Mouse (Mus musculus): ENCODE results near the gene Fkbp9. TPM values are rescaled to one million over a fixed set of nuclear protein-coding genes. Genes with fewer than 3 reads are reported as not detected.

Gene Fkbp9
- polyA plus RNA-seq, 1 experiment from 2014 or later: 122 TPM

DNA sequence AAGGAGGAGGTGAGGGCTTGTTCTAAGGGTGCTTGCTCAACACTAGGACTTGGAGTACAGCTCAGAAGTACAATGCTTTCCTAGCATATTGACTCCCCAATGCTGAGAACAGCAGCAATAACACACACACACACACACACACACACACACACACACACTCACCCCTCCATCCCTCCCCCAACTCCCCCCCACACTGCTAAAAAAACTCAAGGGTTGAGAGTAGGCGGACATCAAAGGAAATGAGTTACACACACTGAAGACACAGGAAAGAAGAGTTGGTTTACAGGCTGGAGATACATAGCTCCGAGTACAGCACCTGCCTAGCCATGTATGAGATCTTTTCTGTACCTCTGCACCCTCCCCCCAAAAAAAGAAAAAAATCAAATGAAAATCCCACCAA, 84.4 kb downstream of the Fkbp9 start:
- Histone ChIP-seq H3K4me1 (peaks cover 38% of the 10 kb centered on the region), H3K9me3 (no peaks in the 10 kb centered on the region), H3K4me3 (no peak overlapping the region), H3K27me3 (ENCODE audit: insufficient read depth, poor library complexity, severe bottlenecking) (no peaks in the 10 kb centered on the region), H3K27ac (no peak overlapping the region), H3K36me3 (no peaks in the 10 kb centered on the region)
- DNase-seq (ENCODE audit: low spot score): no peak
- 67% methylated on average over 2 of the region's 2 CpGs for WGBS

GRCm38 (mm10) chr6:56917578-56918368, 85.9 kb downstream of the Fkbp9 start:
- WGBS: 35% methylated on average over 12 of the region's 12 CpGs
- H3K9me3 ChIP-seq: no peaks in the 10 kb centered on the region
- no peaks in the 10 kb centered on the region for H3K27me3 ChIP-seq (ENCODE audit: insufficient read depth, poor library complexity, severe bottlenecking)
- no peaks in the 10 kb centered on the region for H3K36me3 ChIP-seq
- DNase-seq (ENCODE audit: low spot score): no peak
- H3K4me3 ChIP-seq: peak overlapping the region; percentile 33
- H3K27ac ChIP-seq: peak overlapping the region; percentile 82
- peaks cover 40% of the 10 kb centered on the region for H3K4me1 ChIP-seq

GRCm38 (mm10) chr6:56919330-56920044, 87.6 kb downstream of the Fkbp9 start:
- no peak for DNase-seq (ENCODE audit: low spot score)
- Histone ChIP-seq H3K4me1 (peaks cover 40% of the 10 kb centered on the region), H3K9me3 (no peaks in the 10 kb centered on the region), H3K4me3 (peak overlapping the region; percentile 38; the same call in 1 of the 2 replicates), H3K27ac (peak overlapping the region; percentile 62), H3K36me3 (no peaks in the 10 kb centered on the region), H3K27me3 (ENCODE audit: insufficient read depth, poor library complexity, severe bottlenecking) (no peaks in the 10 kb centered on the region)
- 59% methylated on average over 7 of the region's 7 CpGs for WGBS

- Histone ChIP-seq H3K4me3 (peak overlapping the region; percentile 38), H3K27ac (peak overlapping the region; percentile 62), H3K27me3 (ENCODE audit: insufficient read depth, poor library complexity, severe bottlenecking) (no peaks in the 10 kb centered on the region), H3K9me3 (no peaks in the 10 kb centered on the region), H3K36me3 (no peaks in the 10 kb centered on the region), H3K4me1 (peaks cover 40% of the 10 kb centered on the region)
- peak; percentile 89 for DNase-seq (ENCODE audit: low spot score)
- WGBS: 21% methylated on average over 12 of the region's 12 CpGs
These were observed 88.6 kb downstream of the Fkbp9 start for GRCm38 (mm10) chr6:56920222-56921092.

DNA sequence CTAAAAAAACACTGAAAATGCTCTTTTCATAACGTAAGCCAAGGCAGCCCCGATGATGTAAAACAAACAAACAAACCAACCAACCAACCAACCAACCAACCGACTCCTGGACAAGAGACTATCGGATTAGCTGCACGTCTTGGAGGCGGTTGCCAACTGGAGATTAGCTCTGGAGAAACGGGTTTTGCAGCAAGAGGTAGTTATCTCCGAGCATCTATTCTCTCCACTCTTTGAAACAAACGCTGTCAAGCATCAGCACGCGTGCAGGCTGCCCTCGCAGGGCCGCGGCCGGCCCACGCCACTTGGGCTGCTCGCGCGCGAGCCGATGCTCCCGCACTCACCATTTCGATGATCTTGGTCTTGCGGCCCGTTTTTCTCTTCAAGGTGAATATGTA, 91.5 kb downstream of the Fkbp9 start:
- under 1% methylated on average over 25 of the region's 25 CpGs for WGBS
- no peak for DNase-seq (ENCODE audit: low spot score)
- Histone ChIP-seq H3K4me3 (peak overlapping the region; percentile 83), H3K9me3 (no peaks in the 10 kb centered on the region), H3K4me1 (peaks cover 23% of the 10 kb centered on the region), H3K27ac (peak overlapping the region; percentile 94), H3K27me3 (ENCODE audit: insufficient read depth, poor library complexity, severe bottlenecking) (no peaks in the 10 kb centered on the region), H3K36me3 (no peaks in the 10 kb centered on the region)

GRCm38 (mm10) chr6:56923726-56924707, 92.2 kb downstream of the Fkbp9 start, which contains the start of the genes Nt5c3 and Vmn1r4:
Gene Nt5c3 (minus strand): TSS chr6:56923932.
Gene Vmn1r4 (plus strand): TSS chr6:56924015.
- DNase-seq (ENCODE audit: low spot score): peak; percentile 96
- H3K4me3 ChIP-seq: peak within 1 kb of the TSS; percentile 83
- peaks cover 19% of the 10 kb centered on the region for H3K4me1 ChIP-seq
- H3K36me3 ChIP-seq: no peaks in the 10 kb centered on the region
- WGBS: 4% methylated on average over 64 of the region's 64 CpGs
- no peaks in the 10 kb centered on the region for H3K27me3 ChIP-seq (ENCODE audit: insufficient read depth, poor library complexity, severe bottlenecking)
- no peaks in the 10 kb centered on the region for H3K9me3 ChIP-seq
- peak within 1 kb of the TSS; percentile 94 for H3K27ac ChIP-seq

Other genes starting within 250 kb of the Fkbp9 start
- gene Lsm5, start 127.3 kb upstream of the Fkbp9 start, polyA plus RNA-seq (2016; fragmentation: Nextera tagmentation; extraction: Ambion mirVana): 99.3 and 118 TPM in 2 replicates
- gene Avl9, start 117.2 kb upstream of the Fkbp9 start, polyA plus RNA-seq (2016; fragmentation: Nextera tagmentation; extraction: Ambion mirVana): 8.6 and 9.3 TPM in 2 replicates
- gene Kbtbd2, start 34.2 kb upstream of the Fkbp9 start, polyA plus RNA-seq (2016; fragmentation: Nextera tagmentation; extraction: Ambion mirVana): 35.8 and 39.9 TPM in 2 replicates
- 74.1 and 75.4 TPM in 2 replicates for gene Nt5c3, start 91.9 kb downstream of the Fkbp9 start, polyA plus RNA-seq (2016; fragmentation: Nextera tagmentation; extraction: Ambion mirVana)
- 0.13 and 0.16 TPM in 2 replicates for gene Vmn1r4, start 92.0 kb downstream of the Fkbp9 start, polyA plus RNA-seq (2016; fragmentation: Nextera tagmentation; extraction: Ambion mirVana)
- not detected in 2 replicates for gene Vmn1r5, start 138.2 kb downstream of the Fkbp9 start, polyA plus RNA-seq (2016; fragmentation: Nextera tagmentation; extraction: Ambion mirVana)
- not detected in 2 replicates for gene Vmn1r6, start 165.2 kb downstream of the Fkbp9 start, polyA plus RNA-seq (2016; fragmentation: Nextera tagmentation; extraction: Ambion mirVana)
- not detected in 2 replicates for gene Vmn1r7, start 193.3 kb downstream of the Fkbp9 start, polyA plus RNA-seq (2016; fragmentation: Nextera tagmentation; extraction: Ambion mirVana)
- gene Vmn1r8, start 200.2 kb downstream of the Fkbp9 start, polyA plus RNA-seq (2016; fragmentation: Nextera tagmentation; extraction: Ambion mirVana): not detected in 2 replicates
- gene Vmn1r9, start 234.7 kb downstream of the Fkbp9 start, polyA plus RNA-seq (2016; fragmentation: Nextera tagmentation; extraction: Ambion mirVana): not detected in 2 replicates

Measured in heart, embryonic 10.5 days (tissue).